Mouse (Mus musculus) stomach, embryonic 16.5 days (tissue): ENCODE measurements at regions not wholly inside any gene's neighbourhood (a gene's known extent, or its start where the extent isn't known, plus 50 kb on each side); places are given as distances from the start of the nearest gene placed in this dataset.

ENCODE experiments used
- ATAC-seq: fragments of 200-750 bp; cut with Nextera tagmentation; 2 replicates; pipeline ENCODE4 v1.8.0; 2017; ENCODE audit warnings: moderate number of reproducible peaks, moderate TSS enrichment; ENCODE audit not compliant: insufficient read depth, low FRiP score
- H3K27ac ChIP-seq: fragments of 300-500 bp; sonication (generic); 2 replicates; pipeline ENCODE4 v1.5.1; 2014; ENCODE audit warnings: low read length
- H3K27me3 ChIP-seq: fragments of 300-500 bp; sonication (generic); 2 replicates; pipeline ENCODE4 v1.6.1; 2014; ENCODE audit warnings: low read length, control low read depth, mixed read lengths; ENCODE audit not compliant: control insufficient read depth, insufficient read depth
- H3K36me3 ChIP-seq: fragments of 300-500 bp; sonication (generic); 2 replicates; pipeline ENCODE4 v1.6.1; 2014; ENCODE audit warnings: low read length; ENCODE audit not compliant: control insufficient read depth, insufficient read depth
- H3K4me1 ChIP-seq: fragments of 300-500 bp; sonication (generic); 2 replicates; pipeline ENCODE4 v1.6.1; 2014; ENCODE audit warnings: low read length, control low read depth, mixed read lengths; ENCODE audit not compliant: control insufficient read depth, insufficient read depth
- H3K4me2 ChIP-seq: fragments of 300-500 bp; sonication (generic); 2 replicates; pipeline ENCODE4 v1.6.1; 2014; ENCODE audit warnings: low read depth, low read length, mixed read lengths
- H3K4me3 ChIP-seq: fragments of 300-500 bp; sonication (generic); replicated peaks from 2 replicates; pipeline ENCODE4 v1.5.1; 2014; ENCODE audit warnings: mild to moderate bottlenecking, low read length
- H3K9ac ChIP-seq: fragments of 300-500 bp; sonication (generic); 2 replicates; pipeline ENCODE4 v1.6.1; 2014; ENCODE audit warnings: low read length
- H3K9me3 ChIP-seq: fragments of 300-500 bp; sonication (generic); replicated peaks from 2 replicates; pipeline ENCODE4 v1.6.1; 2016; ENCODE audit warnings: low read length, control low read depth; ENCODE audit not compliant: control insufficient read depth
- WGBS: fragments of 180-500 bp; shearing (Covaris S2); extraction: QIAGEN DNeasy Blood & Tissue Kit; methylation state at CpG from one replicate; pipeline ENCODE4 v1.1.7; 2014; 5-methylcytosine and 5-hydroxymethylcytosine counted together

DNA sequence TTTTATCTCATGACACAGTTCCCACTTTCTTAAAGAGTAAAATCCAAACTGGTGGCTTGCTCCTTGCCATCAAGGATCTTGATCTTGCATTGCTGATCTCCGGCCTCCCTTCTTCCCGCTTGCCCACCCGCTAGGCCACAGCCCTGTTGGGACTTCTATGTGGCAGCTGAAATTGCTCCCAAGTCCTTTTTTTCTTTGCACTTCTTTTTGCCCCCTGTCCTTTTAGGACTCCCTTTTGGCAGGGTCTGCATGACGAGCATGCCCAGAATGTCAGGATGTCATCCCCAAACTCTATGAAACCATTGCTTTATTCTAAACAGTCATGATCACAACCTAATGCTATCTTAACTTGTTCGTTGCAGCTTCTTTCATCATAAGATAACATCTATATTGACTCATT, 588.6 kb downstream of the Tox3 start:
- WGBS, result 88% methylated on average over 5 of the region's 5 CpGs
- Histone ChIP-seq H3K4me3 (no peak overlapping the region), H3K27me3 (no peaks in the 10 kb centered on the region)

DNA sequence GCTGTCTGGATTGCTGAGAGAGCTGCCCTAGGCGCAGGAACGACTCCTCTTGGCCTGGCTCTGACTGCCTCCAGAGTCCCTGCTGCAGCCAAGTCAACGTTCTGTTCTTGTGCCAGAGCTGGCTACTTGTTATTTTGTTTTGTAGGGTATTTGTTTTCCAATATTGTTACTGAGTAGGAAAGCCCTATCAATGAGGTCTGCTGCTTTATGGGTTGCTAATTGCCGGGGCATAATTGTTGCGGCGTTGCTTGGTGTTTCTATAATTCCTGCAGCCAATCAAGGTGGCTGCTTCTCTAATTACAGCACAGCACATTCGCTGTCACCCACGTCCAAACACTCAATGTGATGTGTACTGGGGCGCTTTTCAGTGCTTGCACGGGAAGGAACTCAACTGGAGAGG, 589.4 kb downstream of the Tox3 start:
- no peaks in the 10 kb centered on the region for H3K9me3 ChIP-seq
- no peaks in the 10 kb centered on the region for H3K27me3 ChIP-seq
- no peak for ATAC-seq
- no peak overlapping the region for H3K27ac ChIP-seq
- WGBS, result 69% methylated on average over 10 of the region's 10 CpGs
- H3K36me3 ChIP-seq, result no peaks in the 10 kb centered on the region
- H3K4me3 ChIP-seq, result no peak overlapping the region
- no peak overlapping the region for H3K4me2 ChIP-seq
- H3K4me1 ChIP-seq, result no peaks in the 10 kb centered on the region
- H3K9ac ChIP-seq, result no peak overlapping the region

More for the DNA sequence above, 588.6 kb downstream of the Tox3 start:
- H3K9ac ChIP-seq, result no peak overlapping the region
- no peaks in the 10 kb centered on the region for H3K4me1 ChIP-seq
- H3K36me3 ChIP-seq, result no peaks in the 10 kb centered on the region
- no peak for ATAC-seq
- H3K27ac ChIP-seq, result no peak overlapping the region
- H3K9me3 ChIP-seq, result no peaks in the 10 kb centered on the region
- H3K4me2 ChIP-seq, result no peak overlapping the region

DNA sequence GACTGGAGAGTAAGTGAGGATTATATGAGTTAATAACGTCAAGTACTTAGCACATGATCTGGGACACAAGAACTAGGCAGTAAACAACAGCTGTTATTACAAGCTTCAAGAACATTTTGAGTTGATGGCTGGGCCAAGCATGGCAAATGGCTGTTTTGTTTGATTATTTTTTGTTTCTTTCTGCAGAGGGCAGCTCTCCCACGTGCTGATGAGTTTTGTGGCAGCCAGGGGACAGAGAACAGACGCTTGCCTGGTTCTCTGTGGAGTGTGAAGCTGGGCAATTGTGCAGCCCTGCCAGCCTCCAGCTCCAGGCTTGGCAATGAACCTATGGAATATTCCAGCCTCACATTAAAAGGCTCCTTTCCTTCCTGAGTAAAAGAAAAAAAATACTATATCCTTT, 592.2 kb downstream of the Tox3 start:
- no peak overlapping the region for H3K4me2 ChIP-seq
- no peak overlapping the region for H3K27ac ChIP-seq
- H3K4me1 ChIP-seq, result no peaks in the 10 kb centered on the region
- no peaks in the 10 kb centered on the region for H3K27me3 ChIP-seq
- no peak overlapping the region for H3K4me3 ChIP-seq
- H3K9ac ChIP-seq, result no peak overlapping the region
- WGBS, result 43% methylated on average over 3 of the region's 3 CpGs
- no peaks in the 10 kb centered on the region for H3K9me3 ChIP-seq
- no peak for ATAC-seq
- no peaks in the 10 kb centered on the region for H3K36me3 ChIP-seq

DNA sequence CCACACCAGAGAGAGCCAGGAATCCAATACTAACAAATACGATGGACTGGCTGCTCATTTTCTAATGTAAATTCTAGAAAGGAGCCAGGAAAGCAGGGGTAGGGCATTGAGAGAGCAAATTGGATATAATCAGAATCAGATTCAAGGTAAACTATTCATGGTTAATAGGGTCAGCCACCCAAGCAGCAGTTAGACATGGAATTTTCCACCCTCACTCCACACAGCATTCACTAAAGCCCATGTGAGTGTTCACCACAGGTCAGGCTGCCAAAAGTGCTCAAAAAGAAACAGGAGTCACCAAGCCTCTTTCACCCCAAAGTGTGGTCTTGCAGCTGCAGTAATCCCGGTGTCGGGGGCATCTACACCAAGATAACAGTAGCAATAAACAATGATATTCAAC, 596.9 kb downstream of the Tox3 start:
- H3K36me3 ChIP-seq, result no peaks in the 10 kb centered on the region
- no peak overlapping the region for H3K9ac ChIP-seq
- no peak for ATAC-seq
- H3K4me1 ChIP-seq, result no peaks in the 10 kb centered on the region
- H3K9me3 ChIP-seq, result no peaks in the 10 kb centered on the region
- 59% methylated on average over 3 of the region's 3 CpGs for WGBS
- no peaks in the 10 kb centered on the region for H3K27me3 ChIP-seq
- H3K27ac ChIP-seq, result no peak overlapping the region
- no peak overlapping the region for H3K4me3 ChIP-seq
- H3K4me2 ChIP-seq, result no peak overlapping the region

DNA sequence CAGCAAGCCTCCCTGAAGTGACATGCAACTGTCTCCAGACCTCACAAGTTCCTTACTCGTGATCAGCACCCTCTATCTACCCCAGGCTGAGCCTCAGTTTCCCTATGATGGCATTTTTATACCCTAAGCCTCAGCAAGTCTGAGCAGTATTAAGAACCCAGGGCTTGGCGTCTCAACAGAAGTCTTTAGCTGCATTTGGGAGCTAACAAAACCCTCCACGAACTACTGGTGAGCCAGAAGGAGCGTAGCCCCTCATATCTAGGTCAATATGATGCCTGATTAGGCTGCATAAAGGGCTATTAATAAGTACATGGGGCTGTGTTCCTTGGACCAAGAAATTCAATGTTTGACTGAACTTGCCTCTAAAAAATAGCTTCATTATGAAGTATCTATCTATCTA, 600.4 kb downstream of the Tox3 start:
- no peaks in the 10 kb centered on the region for H3K27me3 ChIP-seq
- H3K4me2 ChIP-seq, result no peak overlapping the region
- H3K9ac ChIP-seq, result no peak overlapping the region
- no peak for ATAC-seq
- H3K9me3 ChIP-seq, result no peaks in the 10 kb centered on the region
- H3K4me3 ChIP-seq, result no peak overlapping the region
- 72% methylated on average over 4 of the region's 4 CpGs for WGBS
- H3K36me3 ChIP-seq, result no peaks in the 10 kb centered on the region
- no peak overlapping the region for H3K27ac ChIP-seq
- no peaks in the 10 kb centered on the region for H3K4me1 ChIP-seq

DNA sequence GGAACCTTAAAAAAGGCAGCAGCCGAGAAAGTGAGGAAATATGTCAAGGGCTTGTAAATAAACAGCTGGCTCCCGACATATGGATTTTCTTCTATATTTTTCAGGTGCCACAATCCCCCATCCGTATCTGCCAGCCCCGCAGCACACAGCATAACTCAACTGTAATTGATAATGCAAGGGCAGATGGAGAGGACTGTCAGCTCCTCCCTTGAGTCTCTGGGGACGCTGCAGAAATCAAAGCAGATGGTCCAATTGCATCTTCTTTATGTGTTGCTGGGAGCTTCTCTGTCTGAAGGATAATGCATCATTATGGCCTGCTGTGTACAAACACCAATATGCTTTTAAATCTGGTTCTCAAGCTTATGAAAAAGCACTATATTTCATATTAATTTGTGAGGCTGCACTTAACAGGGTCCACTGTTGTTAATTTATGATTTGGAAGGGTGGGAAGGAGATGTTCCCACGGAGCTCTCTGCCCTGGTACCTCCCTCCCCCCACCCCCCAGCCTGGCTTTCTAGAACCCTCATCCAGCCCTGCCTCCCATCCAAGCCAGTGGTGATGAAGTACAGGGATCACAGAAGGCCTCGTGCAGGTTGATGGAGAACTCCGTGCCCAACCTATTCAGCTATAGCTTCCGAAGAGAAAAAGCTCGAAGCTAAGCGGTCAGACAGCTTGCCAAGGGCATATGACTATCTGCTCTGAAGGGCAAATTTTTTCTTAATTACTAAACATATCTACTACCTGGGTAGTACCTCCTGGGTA, 603.7 kb downstream of the Tox3 start:
- WGBS, result 55% methylated on average over 11 of the region's 11 CpGs
- no peak overlapping the region for H3K9ac ChIP-seq

DNA sequence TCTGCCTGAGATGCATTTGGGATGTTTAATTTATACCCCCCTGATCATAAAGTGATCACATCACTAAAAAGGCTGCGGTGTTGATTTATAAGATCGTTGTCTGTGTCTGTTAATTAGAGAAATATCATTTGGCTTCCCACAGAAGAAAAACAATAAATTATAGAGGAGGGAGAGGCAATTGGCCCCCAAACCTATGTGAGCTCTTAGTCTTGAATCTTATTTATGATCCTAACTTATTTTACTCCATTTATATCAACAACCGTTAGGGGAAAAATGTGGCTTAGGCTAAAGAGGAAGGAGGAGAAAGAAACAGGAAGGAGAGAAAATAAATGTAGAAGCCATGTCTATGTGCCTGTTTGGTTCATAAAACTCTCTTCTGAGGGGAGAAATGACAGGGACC, 609.5 kb downstream of the Tox3 start:
- H3K27me3 ChIP-seq, result no peaks in the 10 kb centered on the region
- no peak overlapping the region for H3K4me2 ChIP-seq
- no peak overlapping the region for H3K9ac ChIP-seq
- no peak for ATAC-seq
- no peak overlapping the region for H3K27ac ChIP-seq
- no peaks in the 10 kb centered on the region for H3K36me3 ChIP-seq
- H3K4me1 ChIP-seq, result no peaks in the 10 kb centered on the region
- 80% methylated on average over 3 of the region's 3 CpGs for WGBS
- H3K9me3 ChIP-seq, result no peaks in the 10 kb centered on the region
- H3K4me3 ChIP-seq, result no peak overlapping the region

More for the DNA sequence above, 603.7 kb downstream of the Tox3 start:
- H3K4me1 ChIP-seq, result no peaks in the 10 kb centered on the region
- H3K4me3 ChIP-seq, result no peak overlapping the region
- no peak overlapping the region for H3K4me2 ChIP-seq
- no peaks in the 10 kb centered on the region for H3K27me3 ChIP-seq
- ATAC-seq, result no peak
- no peaks in the 10 kb centered on the region for H3K9me3 ChIP-seq
- no peak overlapping the region for H3K27ac ChIP-seq
- H3K36me3 ChIP-seq, result no peaks in the 10 kb centered on the region

DNA sequence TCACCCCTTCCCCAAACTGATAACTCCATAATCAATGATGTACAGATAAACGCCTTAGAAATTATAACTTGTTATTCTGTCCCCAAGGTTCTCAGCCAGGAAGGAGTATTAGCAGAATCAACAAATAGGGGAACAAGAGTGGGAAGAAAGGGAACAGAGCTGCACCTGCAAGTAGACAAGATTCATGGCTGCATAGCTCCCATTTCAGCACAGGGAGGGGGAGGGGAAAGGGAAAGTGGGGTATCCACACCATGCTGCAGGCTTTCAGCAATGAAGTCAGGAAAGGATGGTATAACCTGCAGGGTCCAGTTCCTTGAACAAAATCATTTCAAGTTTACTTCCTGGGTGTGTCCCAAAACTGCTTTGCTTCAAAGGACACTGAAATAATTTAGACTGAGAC, 610.5 kb downstream of the Tox3 start:
- Histone ChIP-seq H3K36me3 (no peaks in the 10 kb centered on the region), H3K27ac (no peak overlapping the region), H3K4me2 (no peak overlapping the region), H3K9me3 (no peaks in the 10 kb centered on the region), H3K9ac (no peak overlapping the region), H3K4me3 (no peak overlapping the region), H3K27me3 (no peaks in the 10 kb centered on the region), H3K4me1 (no peaks in the 10 kb centered on the region)
- WGBS, result 75% methylated on average over 1 of the region's 1 CpGs
- no peak for ATAC-seq

DNA sequence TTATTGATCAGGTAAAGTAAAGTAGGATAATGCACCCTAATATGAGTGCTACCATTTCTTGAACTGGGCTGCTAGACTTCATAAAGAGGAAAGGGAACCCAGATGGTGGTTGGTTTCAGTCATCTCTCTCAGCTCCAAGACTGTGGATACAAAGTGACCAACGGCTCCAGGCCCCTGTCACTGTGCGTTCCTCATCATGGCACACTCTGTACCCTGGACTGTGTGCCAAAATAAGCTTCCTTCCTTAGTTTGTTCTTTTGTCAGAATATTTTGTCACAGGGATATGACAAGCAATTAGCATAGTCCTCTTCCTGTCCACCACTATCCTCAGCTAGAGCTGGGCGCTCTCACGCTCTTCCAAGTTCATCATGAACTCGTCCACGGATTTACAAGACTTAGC, 620.9 kb downstream of the Tox3 start:
- Histone ChIP-seq H3K4me3 (no peak overlapping the region), H3K36me3 (no peaks in the 10 kb centered on the region), H3K4me2 (no peak overlapping the region), H3K27me3 (no peaks in the 10 kb centered on the region), H3K4me1 (no peaks in the 10 kb centered on the region), H3K27ac (no peak overlapping the region), H3K9me3 (no peaks in the 10 kb centered on the region), H3K9ac (no peak overlapping the region)
- WGBS, result 92% methylated on average over 6 of the region's 6 CpGs
- no peak for ATAC-seq
